Mouse (Mus musculus) thymus, adult 2 months (tissue): ENCODE measurements around the gene Dleu7.

Source experiments
- CTCF ChIP-seq: fragments of 200-500 bp; IDR thresholded peaks from 2 replicates; pipeline ENCODE4 v1.5.1; 2012; ENCODE audit warnings: mild to moderate bottlenecking, control low read depth, low read length, moderate library complexity, borderline replicate concordance; ENCODE audit not compliant: control insufficient read depth, poor library complexity, insufficient read depth; ENCODE audit errors: extremely low read depth
- POLR2A ChIP-seq: fragments of 200-500 bp; IDR thresholded peaks from 2 replicates; pipeline ENCODE4 v1.6.1; 2012; ENCODE audit warnings: mild to moderate bottlenecking, low read length, control low read depth, moderate library complexity; ENCODE audit not compliant: control insufficient read depth, poor library complexity, insufficient read depth; ENCODE audit errors: extremely low read depth

- no peak for TF ChIP-seq POLR2A
- no peak for TF ChIP-seq CTCF
These were observed 44.1 kb downstream of the Dleu7 start for GRCm38 (mm10) chr14:62248796-62249195.
